Mouse (Mus musculus) cerebellum, adult 11-12 months (tissue): ENCODE data around the gene Taar8b.
"Not testable (repeated sequence)": the region's sequence is repeated elsewhere in the genome, so short reads cannot be mapped to it uniquely, and the experiment has no call there.

Source experiments
- DNase-seq: peaks from one replicate; pipeline ENCODE4 v3.0.0; 2022

Gene Taar8b

DNA sequence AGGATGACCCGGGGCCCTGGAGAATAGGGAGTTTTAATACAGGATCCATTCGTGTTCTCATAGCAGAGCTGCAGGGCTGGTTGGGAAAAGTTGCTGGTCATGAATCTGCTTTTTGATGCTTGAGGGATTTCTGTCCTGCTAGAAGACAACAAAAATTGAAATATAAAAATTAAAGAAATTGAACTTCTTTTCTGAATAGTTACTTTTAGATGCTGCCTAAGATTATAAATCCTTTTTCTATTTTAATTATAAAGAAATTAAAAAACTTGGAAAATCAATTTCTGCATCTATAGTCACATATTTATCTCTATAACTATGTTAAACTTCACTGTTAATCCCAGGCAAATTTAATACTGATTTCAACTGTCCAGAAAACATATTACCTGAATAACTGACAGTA, at the start of gene Taar8b:
Taar8b (minus strand) TSS at position 101 of the 400 bp plus-strand sequence.
- no peak for DNase-seq

GRCm38 (mm10) chr10:24138623-24139261, 46.6 kb upstream of the Taar8b start:
- DNase-seq, result no peak

- DNase-seq, result no peak
Measured at GRCm38 (mm10) chr10:24134071-24134645, 42.1 kb upstream of the Taar8b start.

DNA sequence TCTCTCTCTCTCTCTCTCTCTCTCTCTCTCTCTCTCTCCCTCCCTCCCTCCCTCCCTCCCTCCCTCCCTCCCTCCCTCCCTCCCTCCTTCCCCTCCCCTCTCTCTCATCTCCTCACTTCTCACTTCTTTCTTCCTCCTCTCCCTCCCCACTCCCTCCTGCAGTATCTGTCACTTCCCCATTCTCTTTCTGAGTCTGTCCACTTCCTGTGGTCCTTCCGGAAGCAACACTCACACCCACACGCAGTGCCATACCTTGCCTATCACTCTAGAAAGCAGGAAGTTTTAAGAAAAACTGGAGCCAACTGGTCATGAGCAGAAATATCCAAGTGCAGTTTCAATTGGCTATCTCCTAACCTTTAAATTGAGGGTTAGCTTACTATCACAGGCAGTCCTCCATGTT, 41.0 kb upstream of the Taar8b start:
- DNase-seq, result no peak

DNA sequence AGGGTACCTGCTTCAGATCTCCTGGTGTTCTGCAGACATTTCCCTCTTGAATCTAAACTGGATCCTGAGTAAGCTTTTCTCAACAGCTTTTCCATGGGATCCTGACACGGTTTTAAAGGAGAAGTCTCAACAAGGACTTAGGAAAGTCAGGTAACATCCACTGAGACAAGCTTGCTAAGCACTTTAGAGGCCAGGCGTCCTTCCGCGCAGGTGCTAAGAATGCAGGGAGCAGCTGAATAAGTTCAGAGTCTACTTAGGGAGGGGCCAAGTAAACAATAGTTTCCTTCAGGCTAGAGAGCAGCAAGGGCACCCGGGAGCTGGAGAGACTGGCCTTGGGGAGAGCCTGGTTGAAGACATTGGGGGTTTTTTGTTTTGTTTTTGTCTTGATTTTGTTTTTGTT, 40.2 kb upstream of the Taar8b start:
- DNase-seq, result no peak

GRCm38 (mm10) chr10:24131451-24132262, 39.6 kb upstream of the Taar8b start:
- peak; percentile 12 for DNase-seq

GRCm38 (mm10) chr10:24111116-24111778, 19.2 kb upstream of the Taar8b start:
- no peak for DNase-seq

DNA sequence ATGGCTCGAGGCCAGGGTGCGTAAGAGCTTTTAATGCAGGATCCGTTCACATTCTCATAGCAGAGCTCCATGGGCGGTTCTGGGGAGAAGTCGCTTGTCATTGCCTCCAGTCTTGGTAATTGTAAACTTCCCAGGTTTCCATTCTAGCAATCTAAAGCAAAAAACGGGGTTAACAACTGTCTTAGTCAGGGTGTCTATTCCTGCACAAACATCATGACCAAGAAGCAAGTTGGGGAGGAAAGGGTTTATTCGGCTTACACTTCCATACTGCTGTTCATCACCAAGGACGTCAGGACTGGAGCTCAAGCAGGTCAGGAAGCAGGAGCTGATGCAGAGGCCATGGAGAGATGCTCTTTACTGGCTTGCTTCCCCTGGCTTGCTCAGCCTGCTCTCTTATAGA, 17.3 kb upstream of the Taar8b start, which contains the start of gene Taar9:
Taar9 (minus strand) TSS at position 101 of the 400 bp plus-strand sequence.
- DNase-seq, result not testable (repeated sequence)

DNA sequence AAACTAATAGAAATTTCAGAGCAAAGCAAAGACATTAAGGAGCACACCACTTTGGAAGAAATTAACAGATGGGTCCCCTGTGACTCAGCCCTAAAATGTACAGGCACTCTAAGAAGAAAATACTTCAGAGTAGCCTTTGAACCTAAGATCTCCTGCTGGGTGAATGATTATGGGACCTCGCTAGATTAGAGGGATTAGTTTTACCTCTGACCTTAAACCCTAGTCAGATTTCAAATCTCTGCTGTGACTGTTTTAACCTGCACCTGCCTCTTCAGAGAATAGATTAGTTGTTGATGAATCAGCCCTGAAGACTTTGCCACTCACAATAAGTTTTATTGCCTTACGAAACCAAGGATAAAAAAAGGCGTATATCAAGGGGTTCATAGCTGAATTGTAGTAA, 16.1 kb upstream of the Taar8b start:
- no peak for DNase-seq

DNA sequence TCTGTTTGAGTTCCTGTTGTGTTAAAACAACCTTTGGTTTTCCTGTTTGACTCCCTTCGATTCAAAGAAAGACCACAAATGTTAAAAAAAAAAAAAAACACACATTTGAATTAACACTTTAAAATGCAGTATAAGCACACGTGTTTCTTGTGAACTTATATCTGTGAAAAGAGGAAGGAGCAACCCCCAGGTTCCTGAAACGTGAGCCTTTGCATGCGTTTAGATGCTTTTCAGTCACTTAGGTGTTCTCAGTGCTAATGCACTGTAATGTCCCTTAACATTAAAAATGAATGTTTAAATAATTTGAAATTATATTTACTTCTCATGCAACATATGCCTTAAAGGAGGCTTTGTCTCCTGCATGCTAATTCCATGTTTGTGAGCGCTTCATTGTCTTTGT, 15.7 kb upstream of the Taar8b start:
- DNase-seq, result no peak

- DNase-seq, result not testable (repeated sequence)
Measured at GRCm38 (mm10) chr10:24103299-24103698, 11.2 kb upstream of the Taar8b start.

- DNase-seq, result not testable (repeated sequence)
Measured at GRCm38 (mm10) chr10:24101812-24102211, 9.7 kb upstream of the Taar8b start, which contains the start of gene Taar8c. TSS of gene Taar8c (minus strand) at chr10:24101912.

DNA sequence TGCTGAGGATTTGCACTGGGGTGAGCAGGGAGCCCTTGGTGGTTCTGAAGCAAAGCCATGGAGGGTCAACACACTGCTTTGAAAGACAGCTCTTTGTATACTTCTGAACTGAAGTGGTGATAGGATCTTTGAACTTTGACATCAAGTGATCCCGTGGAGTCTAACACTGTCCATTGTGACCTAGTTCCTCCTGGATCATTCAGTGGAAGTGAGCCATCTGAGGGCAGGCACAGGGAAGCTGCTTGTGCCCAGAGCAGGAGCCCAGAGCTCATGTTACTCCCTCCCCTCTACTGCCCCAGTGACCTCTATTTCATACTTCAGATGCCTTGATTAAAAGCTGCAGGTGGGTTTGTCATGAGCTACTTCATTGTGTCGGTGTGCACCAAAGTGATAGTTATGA, 4.9 kb upstream of the Taar8b start:
- not testable (repeated sequence) for DNase-seq

DNA sequence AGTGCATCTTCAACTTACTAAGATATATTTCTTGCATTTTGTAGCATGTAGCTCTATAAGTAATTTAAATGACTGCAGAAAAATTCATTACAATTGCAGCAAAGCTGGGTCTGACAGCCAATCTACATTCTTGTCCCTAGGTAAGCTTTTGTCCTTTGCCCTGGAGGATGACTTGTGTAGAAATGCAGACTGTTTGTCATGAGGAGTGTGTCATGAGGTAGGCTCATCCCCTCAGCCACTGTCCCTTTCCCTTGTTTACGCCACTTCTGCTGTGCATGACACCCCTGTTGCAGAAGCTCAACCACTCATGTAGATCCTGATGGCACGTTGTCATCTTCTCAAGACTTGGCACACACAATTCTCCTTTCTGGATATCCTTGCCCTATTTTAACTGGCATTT, 4.9 kb downstream of the Taar8b start:
- no peak for DNase-seq

GRCm38 (mm10) chr10:24086555-24086954, 5.5 kb downstream of the Taar8b start:
- DNase-seq, result no peak

DNA sequence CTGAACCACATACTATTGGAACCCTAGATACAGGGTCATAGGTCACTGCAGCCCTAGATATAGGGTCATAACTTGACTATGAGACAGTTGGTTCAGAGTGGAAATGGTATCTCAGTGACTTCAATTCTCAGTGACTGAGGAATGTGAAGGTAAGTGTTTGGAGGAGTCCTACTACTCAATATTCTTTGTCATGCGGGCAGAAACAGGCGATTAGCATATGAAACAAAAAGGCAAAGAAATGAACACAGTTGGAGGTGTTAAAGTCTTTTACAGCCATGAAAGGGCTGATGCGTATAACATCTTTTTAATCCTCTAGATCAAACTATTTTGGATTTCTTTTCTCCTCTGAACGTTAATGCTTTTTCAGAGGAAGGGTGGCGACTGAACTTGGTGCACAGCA, 6.2 kb downstream of the Taar8b start:
- DNase-seq, result no peak

DNA sequence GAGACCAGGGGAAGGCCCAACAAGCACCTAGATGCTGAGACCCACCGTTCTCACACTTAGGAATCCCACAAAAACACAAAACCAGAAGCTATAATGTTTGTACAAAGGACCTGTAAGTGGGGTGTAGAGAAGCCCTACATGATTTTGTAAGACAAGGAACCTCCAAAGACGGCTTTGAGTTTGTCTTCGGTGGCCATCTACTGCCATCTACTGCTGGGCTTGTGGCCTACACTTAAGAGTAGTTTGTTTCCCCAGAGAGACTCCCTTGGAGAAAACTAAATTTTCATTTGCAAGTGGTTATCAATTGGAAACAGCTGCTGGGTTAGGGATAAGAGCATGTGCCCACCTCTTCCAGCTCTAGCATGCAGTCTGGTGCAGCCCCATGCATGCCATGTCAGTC, 11.9 kb downstream of the Taar8b start:
- DNase-seq, result no peak

DNA sequence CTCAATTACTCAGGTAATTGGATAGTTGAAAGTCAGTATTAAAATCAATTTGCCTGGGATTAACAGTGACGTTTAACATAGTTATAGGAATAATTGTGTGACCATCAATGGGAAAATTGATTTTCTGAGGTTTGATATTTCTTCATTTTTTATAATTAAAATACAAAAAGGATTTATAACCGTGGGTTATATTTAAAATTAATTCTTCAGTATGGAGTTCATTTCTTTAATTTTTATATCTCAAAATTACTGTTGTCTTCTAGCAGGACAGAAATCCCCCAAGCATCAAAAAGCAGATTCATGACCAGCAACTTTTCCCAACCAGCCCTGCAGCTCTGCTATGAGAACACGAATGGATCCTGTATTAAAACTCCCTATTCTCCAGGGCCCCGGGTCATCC, 15.9 kb downstream of the Taar8b start, which contains the start of gene Taar8a:
Taar8a (plus strand) TSS at position 301 of the 400 bp plus-strand sequence.
- not testable (repeated sequence) for DNase-seq

DNA sequence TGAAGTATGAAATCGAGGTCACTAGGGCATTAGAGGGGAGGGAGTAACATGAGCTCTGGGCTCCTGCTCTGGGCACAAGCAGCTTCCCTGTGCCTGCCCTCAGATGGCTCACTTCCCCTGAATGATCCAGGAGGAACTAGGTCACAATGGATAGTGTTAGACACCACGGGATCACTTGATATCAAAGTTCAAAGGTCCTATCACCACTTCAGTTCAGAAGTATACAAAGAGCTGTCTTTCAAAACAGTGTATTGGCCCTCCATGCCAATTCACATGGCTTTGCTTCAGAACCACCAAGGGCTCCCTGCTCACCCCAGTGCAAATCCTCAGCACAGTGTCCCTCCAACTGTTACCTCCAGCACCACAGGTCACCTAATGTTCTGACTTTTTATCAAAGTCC, 17.3 kb downstream of the Taar8b start:
- not testable (repeated sequence) for DNase-seq

GRCm38 (mm10) chr10:24058986-24059385, 33.1 kb downstream of the Taar8b start:
- no peak for DNase-seq

DNA sequence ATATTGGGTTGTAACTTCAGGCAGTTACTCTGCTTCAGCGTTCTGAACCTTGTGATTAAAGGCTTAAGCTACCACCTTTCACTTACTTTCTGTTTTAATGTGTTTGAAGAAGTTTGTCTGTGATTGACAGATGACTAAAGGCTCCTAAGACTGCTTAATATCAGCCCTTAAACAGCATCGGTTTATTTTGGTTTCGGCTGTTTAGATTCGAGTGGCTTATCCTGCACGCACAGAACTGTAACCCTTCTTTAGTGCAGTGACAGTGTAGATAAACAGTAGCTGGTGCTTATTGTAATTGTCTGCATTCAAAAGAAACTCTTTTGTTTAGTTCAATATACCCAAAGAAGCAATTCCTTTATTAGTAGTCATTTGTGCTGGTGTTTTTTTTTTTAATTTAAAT, 40.1 kb downstream of the Taar8b start:
- DNase-seq, result no peak

DNA sequence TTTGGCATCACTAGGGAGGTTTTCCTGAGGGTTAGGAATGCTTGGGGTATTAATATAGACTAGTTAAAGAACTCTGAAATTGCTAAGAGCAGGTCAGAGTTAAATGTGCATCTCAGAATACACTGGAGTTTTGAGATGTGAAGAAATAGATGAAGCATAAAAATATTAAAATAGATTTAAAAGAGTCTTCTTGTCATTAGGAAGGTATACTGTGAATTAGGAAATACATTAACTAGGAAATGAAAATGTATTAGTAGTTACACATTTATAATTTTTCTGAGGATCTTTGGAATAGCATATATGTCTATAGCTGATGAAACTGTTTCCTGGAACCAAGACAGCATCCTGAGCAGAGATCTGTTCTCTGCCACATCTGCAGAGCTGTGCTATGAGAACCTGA, 42.9 kb downstream of the Taar8b start, which contains the start of gene Taar7f:
Taar7f (plus strand) TSS at position 301 of the 400 bp plus-strand sequence.
- DNase-seq, result no peak
